Mouse (Mus musculus) heart, postnatal 14 days (tissue): Measurements from ENCODE around the gene Mob3c. TPM values are rescaled to one million over a fixed set of nuclear protein-coding genes. Genes with fewer than 3 reads are reported as not detected.

Experiments used
- DNase-seq, 2 experiments: peaks; one replicate each; pipeline ENCODE4 v3.0.0; 2021 to 2022
- intact Hi-C: fragments of 180-260 bp; cut with DNase I; formaldehyde crosslinking; loops from one replicate; pipeline ENCODE4 v1.15.1; 2025
- long read RNA-seq, 2 experiments: library from polyadenylated mRNA; stranded (forward); transcript quantifications; one replicate each; pipeline ENCODE4 v2.0.0; 2021
- total RNA-seq, 2 experiments: library from RNA; stranded (reverse); gene quantifications; 2 replicates each; pipeline ENCODE4 v1.2.3; 2021

The Mob3c gene
- 1 to 10 TPM; 6.4 to 7.1 TPM for total RNA-seq
- long read RNA-seq, experiment 1, transcript Mob3c-201 (4 exons, 2,884 nt): major isoform, 5 of 8 reads
- long read RNA-seq, experiment 1, partial matches to known transcripts: 1 of 8 reads
- long read RNA-seq, experiment 1, other reads (novel, unspliced or antisense): 2 of 8 reads
- long read RNA-seq, experiment 2, partial matches to known transcripts: 0 of 4 reads
- long read RNA-seq, experiment 2, other reads (novel, unspliced or antisense): 0 of 4 reads

- intact Hi-C loops: no loop called here
- DNase-seq: peak; percentile 84 to 87
Measured at GRCm38 (mm10) chr4:115827888-115828571, at the start of gene Mob3c. Mob3c (plus strand) TSS chr4:115828092.

GRCm38 (mm10) chr4:115780269-115780668, 47.6 kb upstream of the Mob3c start:
- intact Hi-C loops: no loop called here
- DNase-seq: no peak

DNA sequence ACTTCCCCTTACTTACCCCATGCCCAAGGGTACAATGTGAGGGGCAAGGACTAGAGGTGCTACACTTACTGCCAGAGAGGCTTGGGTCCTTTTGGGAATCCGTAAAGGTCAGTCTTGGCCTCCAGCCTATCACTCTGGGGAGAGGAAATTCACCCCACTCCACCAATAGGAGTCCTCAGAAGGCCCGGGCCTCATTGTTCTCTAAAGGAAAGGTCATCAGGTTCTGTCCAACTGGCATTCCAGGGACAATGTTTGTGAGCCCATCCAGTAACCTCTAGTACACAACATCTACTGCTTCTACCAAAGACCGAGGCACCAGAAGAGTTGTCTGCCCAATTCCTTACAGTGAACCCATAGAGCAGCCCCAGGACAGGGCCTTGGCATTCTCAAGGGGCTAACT, 47.0 kb upstream of the Mob3c start, which contains the start of gene Tex38:
TSS of gene Tex38 (minus strand) at position 101 of the 400 bp plus-strand sequence.
- no peak for DNase-seq
- intact Hi-C loops: no loop called here

DNA sequence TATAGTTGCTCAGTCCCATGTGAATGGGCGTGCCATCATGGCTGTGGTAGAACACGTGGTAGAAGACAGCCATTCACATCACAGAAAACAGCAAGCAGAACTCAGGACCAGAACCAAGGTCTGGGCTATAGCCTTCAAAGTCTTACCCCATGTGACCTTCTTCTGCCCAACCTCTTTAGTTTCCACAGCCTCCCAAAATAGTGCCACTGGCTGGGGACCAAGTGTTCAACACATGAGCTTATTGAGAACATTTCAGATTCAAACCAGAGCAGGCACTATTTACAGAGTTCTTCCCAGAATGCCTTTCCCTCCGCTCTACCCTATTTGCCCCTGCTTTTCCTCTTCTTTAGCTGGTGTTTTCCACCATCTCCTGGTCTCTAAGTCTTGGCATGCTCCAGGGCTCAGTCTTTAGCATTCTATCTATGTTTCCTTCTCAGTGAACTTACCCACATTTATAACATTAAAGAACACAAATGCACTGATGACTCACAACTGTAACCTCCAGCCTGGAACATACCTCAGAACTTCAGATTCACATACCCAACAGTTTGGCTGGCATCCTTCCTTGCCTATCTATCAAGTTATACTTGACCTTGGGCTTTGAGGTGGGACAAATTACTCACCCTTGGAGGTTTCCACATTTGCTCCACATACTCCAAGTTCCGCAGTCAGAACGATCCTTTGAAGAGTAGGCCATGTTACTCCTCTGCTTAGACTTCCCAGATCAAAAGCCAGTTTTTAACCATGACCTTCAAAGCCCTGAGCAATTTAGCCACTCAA, 45.7 kb upstream of the Mob3c start:
- DNase-seq: no peak
- intact Hi-C loops: no loop called here

- intact Hi-C loops: no loop called here
- DNase-seq: peak; percentile 78 to 87
Measured at GRCm38 (mm10) chr4:115784769-115785510, 43.0 kb upstream of the Mob3c start, which contains the start of gene Atpaf1. Atpaf1 (plus strand) TSS chr4:115784812.

DNA sequence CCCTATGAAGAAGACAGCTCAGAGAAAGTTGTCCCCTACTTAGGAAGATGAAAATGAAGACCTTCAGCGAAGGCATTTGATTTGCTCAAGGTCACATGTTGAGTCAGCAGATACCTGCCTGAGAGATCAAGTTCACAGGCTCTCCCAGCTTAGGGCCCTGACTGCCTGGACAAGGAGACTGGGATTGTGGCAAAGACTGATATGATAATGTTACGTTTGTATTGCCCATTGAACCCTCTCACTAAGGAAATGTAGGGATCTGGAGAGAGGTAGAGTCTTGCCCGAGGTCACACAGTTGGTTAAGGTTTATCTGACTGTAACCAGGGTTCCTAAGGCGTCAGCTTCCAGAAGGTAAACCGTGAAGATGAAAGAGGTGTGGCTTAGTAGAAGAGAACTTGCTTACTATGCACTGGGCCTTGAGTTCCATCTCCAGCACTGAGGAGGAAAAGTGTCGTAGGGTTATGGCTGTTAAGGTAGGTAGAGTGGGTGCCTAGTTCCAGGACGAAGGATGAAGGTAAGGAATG, 42.3 kb upstream of the Mob3c start:
- DNase-seq: no peak
- intact Hi-C loops: no loop called here

GRCm38 (mm10) chr4:115790864-115791263, 37.0 kb upstream of the Mob3c start:
- no peak for DNase-seq
- intact Hi-C loops: no loop called here

- no peak for DNase-seq
- intact Hi-C loops: no loop called here
Measured at GRCm38 (mm10) chr4:115795360-115795759, 32.5 kb upstream of the Mob3c start.

DNA sequence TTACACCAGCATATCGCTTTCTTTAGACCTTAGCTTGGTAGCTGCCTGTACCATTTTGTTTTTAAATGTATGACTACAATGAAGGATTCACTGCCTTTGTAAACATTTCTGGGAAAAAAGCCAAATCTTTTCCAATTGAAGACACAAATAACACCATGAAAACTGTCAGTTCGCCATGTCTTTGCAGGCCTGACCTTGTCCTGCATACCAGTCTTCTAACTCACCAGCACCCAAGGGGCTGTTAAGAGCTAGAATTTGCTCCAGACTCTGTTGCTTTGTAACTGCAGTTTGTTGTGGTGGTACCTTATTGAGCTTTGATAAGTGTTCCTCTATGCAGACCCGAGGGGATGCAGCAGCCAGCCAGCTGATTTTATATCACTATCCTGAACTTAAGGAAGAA, 27.9 kb upstream of the Mob3c start:
- DNase-seq: no peak
- intact Hi-C loops: no loop called here

GRCm38 (mm10) chr4:115812326-115812725, 15.6 kb upstream of the Mob3c start:
- DNase-seq: no peak
- intact Hi-C loops: no loop called here

GRCm38 (mm10) chr4:115815606-115816005, 12.3 kb upstream of the Mob3c start:
- intact Hi-C loops: no loop called here
- DNase-seq: no peak

- intact Hi-C loops: no loop called here
- DNase-seq: no peak
Measured at GRCm38 (mm10) chr4:115820199-115820598, 7.7 kb upstream of the Mob3c start.

DNA sequence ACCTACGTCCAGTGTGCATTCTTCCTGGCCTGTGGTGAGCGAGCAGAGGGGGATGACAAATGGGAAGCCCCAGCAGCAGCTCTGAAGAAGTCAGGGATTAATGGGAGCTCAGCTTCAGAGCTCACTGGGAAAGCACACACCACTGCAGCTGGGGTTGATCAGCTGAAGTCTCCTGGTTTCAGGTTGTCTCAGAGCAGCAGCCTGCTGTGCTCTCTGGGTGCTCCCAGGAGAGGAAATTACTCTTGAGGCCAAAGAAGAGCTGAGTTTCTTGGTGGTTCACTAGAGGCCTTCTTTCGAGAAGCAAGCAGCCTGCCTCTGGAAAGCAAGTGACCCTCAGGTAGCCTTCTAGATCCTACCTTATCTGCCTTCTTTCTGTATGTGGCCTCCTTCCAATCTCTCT, 6.9 kb upstream of the Mob3c start:
- no peak for DNase-seq
- intact Hi-C loops: no loop called here

- intact Hi-C loops: no loop called here
- no peak for DNase-seq
Measured at GRCm38 (mm10) chr4:115821431-115821830, 6.5 kb upstream of the Mob3c start.

GRCm38 (mm10) chr4:115821928-115822327, 6.0 kb upstream of the Mob3c start:
- DNase-seq: peak; percentile 21 to 34

DNA sequence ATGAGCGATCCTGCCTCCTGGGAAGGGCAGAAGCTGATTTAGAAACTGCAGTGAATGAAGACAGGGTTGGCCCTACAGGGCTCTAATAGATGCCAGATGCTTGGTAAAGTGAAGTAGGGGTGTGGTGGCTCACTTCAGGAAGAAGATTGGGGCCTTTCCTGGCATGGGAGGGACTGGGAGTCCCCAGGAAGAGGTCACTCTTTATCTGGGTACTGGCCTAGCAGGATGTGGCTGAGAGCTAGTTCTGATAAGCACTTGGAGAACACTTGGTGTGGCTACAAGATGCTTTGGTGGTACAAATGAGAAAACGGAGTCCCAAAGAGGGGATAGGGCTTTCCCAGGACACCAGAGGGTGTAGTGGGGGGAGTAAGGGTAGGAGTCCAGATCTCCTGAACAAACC, 3.7 kb upstream of the Mob3c start:
- intact Hi-C loops: no loop called here
- DNase-seq: no peak

More at GRCm38 (mm10) chr4:115821928-115822327, 6.0 kb upstream of the Mob3c start:
- intact Hi-C loops: no loop called here

DNA sequence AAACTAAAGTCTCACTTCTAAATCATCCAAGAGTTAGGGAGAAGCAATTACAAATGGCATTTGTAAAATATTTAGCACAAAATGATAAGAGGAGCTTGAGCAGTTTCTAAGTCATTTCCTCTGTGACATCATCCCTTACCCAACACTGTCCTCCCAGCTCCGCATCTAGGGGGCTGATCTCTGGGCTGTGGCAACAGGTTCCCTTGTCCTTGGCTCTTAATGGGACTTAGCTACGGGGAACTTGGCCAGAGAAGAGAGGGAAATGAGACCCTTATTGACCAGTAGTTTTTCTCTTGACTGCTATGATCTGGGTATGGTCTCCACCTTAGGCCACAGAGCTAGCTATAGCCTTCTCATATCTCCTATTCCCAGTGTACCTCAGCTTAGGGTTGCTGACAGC, 2.6 kb upstream of the Mob3c start:
- intact Hi-C loops: no loop called here
- DNase-seq: no peak

GRCm38 (mm10) chr4:115827066-115827465, 826 bp upstream of the Mob3c start:
- DNase-seq: no peak
- intact Hi-C loops: no loop called here

- DNase-seq: no peak
- intact Hi-C loops: no loop called here
Measured at GRCm38 (mm10) chr4:115827535-115827887, 381 bp upstream of the Mob3c start.

GRCm38 (mm10) chr4:115828572-115828902, 645 bp downstream of the Mob3c start:
- intact Hi-C loops: no loop called here
- no peak for DNase-seq

DNA sequence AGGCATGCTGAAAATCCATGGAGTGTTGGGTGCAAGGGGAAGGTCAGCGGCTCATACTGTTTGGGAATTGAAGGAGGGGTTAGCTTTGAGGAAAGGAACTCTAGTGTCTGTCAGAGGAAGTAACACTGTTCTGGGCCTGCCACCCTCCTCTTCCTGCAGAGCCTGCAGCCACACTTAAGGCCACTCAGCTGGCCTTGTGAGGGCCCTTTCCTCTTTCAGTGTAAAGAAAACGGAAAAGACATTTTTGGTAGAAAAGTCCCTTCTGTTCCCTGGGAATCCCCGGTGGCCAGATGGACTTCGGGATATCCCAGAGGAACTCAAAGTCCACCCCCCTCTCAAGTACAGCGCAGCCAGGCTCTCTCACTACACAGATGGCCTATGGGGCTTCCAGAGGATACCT, 2.6 kb downstream of the Mob3c start:
- intact Hi-C loops: no loop called here
- peak in 1 of 2 experiments; percentile 14 for DNase-seq
